Mouse (Mus musculus) kidney, postnatal 0 days (tissue): Measurements from ENCODE around the gene Ccr4. TPM values are rescaled to one million over a fixed set of nuclear protein-coding genes. Genes with fewer than 3 reads are reported as not detected.

ENCODE experiments used
- ATAC-seq: fragments of 200-750 bp; cut with Nextera tagmentation; replicated peaks from 2 replicates; pipeline ENCODE4 v1.8.0; 2017; ENCODE audit warnings: low read depth, moderate number of reproducible peaks, moderate TSS enrichment, moderate library complexity; ENCODE audit not compliant: low FRiP score
- DNase-seq: peaks from one replicate; pipeline ENCODE4 v3.0.0-alpha.2; 2016; ENCODE audit warnings: low spot score
- H3K27ac ChIP-seq: fragments of 300-500 bp; sonication (generic); 2 replicates; pipeline ENCODE4 v1.5.1; 2014; ENCODE audit warnings: mild to moderate bottlenecking
- H3K27me3 ChIP-seq: fragments of 300-500 bp; sonication (generic); 2 replicates; pipeline ENCODE4 v1.6.1; 2014; ENCODE audit warnings: low read length, mixed read lengths; ENCODE audit not compliant: insufficient read depth
- H3K36me3 ChIP-seq: fragments of 300-500 bp; sonication (generic); 2 replicates; pipeline ENCODE4 v1.6.1; 2014; ENCODE audit warnings: low read length, mixed read lengths; ENCODE audit not compliant: insufficient read depth
- H3K4me1 ChIP-seq: fragments of 300-500 bp; sonication (generic); replicated peaks from 2 replicates; pipeline ENCODE4 v1.6.1; 2014; ENCODE audit warnings: antibody characterized with exemption, low read length, mixed read lengths; ENCODE audit not compliant: insufficient read depth
- H3K4me2 ChIP-seq: fragments of 300-500 bp; sonication (generic); 2 replicates; pipeline ENCODE4 v1.6.1; 2014; ENCODE audit warnings: mild to moderate bottlenecking, low read length, moderate library complexity, mixed read lengths
- H3K4me3 ChIP-seq: fragments of 300-500 bp; sonication (generic); replicated peaks from 2 replicates; pipeline ENCODE4 v1.5.1; 2014; ENCODE audit warnings: low read depth, low read length
- H3K9ac ChIP-seq: fragments of 300-500 bp; sonication (generic); 2 replicates; pipeline ENCODE4 v1.6.1; 2014; ENCODE audit warnings: low read depth, low read length
- H3K9me3 ChIP-seq: fragments of 300-500 bp; sonication (generic); replicated peaks from 2 replicates; pipeline ENCODE4 v1.6.1; 2016; ENCODE audit warnings: low read length, inconsistent platforms, mixed read lengths
- CTCF ChIP-seq: IDR thresholded peaks from 2 replicates; pipeline ENCODE4 v1.5.1; 2016; ENCODE audit warnings: antibody characterized with exemption, low read depth, mild to moderate bottlenecking, moderate library complexity
- WGBS: fragments of 180-500 bp; shearing (Covaris S2); extraction: QIAGEN DNeasy Blood & Tissue Kit; methylation state at CpG from one replicate; pipeline ENCODE4 v1.1.7; 2014; 5-methylcytosine and 5-hydroxymethylcytosine counted together
- polyA plus RNA-seq: library from polyadenylated mRNA; unstranded; fragments of >200 nt; fragmentation: Nextera tagmentation; extraction: Ambion mirVana; gene quantifications from 2 replicates; pipeline ENCODE4 v1.2.1, GENCODE M21; 2015

The Ccr4 gene
- polyA plus RNA-seq, 1 experiment from 2014 or later, result 0.84 TPM

DNA sequence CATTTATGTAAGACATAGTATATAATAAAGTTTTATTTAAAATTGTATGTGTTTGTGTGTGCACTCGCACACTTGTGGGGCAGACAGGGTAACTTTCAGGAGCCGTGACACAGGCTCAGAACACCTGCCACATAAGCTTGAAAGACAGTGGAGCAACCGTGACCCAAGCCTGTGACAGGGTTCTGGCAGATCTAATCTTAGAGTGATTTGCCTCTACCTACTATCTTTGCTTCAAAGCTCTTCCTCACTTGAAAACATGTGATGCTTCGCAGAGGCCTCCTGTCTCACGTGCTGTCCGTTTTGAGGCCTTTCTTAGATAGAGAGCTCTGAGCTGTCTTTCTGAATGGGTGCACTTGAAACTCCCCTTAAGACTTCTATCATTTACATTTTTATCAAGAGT is 52.3 kb downstream of the Ccr4 start:
- Histone ChIP-seq H3K4me3 (no peak overlapping the region), H3K36me3 (peaks cover 6% of the 10 kb centered on the region; the same call in 1 of the 2 replicates), H3K4me2 (no peak overlapping the region), H3K9me3 (no peaks in the 10 kb centered on the region), H3K9ac (no peak overlapping the region), H3K4me1 (no peaks in the 10 kb centered on the region), H3K27ac (no peak overlapping the region), H3K27me3 (no peaks in the 10 kb centered on the region)
- no peak for ATAC-seq
- 94% methylated on average over 6 of the region's 6 CpGs for WGBS
- no peak for TF ChIP-seq CTCF
- DNase-seq, result no peak

DNA sequence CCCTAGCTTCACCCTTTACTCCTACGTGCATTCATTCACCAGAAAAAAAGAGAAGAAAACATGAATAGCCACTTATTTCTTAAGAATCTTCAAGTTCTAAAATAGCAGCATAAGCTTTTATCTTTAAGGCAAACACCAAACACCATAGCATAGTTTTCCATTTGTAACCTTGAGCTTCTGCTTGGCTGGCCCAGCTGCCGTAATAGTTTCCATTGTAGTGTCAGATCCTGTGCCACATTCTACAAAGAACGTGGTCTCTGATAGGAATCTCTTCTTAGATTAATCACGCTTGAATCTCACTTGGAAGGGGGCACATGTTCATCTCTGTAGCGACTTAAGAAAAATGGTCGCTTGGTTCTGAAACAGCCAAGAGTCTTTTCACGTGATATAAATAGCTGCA is 53.1 kb downstream of the Ccr4 start:
- Histone ChIP-seq H3K4me2 (no peak overlapping the region), H3K9ac (no peak overlapping the region), H3K4me1 (no peaks in the 10 kb centered on the region), H3K27me3 (no peaks in the 10 kb centered on the region), H3K9me3 (no peaks in the 10 kb centered on the region), H3K27ac (no peak overlapping the region), H3K36me3 (peaks cover 6% of the 10 kb centered on the region; the same call in 1 of the 2 replicates), H3K4me3 (no peak overlapping the region)
- no peak for TF ChIP-seq CTCF
- ATAC-seq (no peak), DNase-seq (no peak)
- WGBS, result 86% methylated on average over 7 of the region's 7 CpGs

DNA sequence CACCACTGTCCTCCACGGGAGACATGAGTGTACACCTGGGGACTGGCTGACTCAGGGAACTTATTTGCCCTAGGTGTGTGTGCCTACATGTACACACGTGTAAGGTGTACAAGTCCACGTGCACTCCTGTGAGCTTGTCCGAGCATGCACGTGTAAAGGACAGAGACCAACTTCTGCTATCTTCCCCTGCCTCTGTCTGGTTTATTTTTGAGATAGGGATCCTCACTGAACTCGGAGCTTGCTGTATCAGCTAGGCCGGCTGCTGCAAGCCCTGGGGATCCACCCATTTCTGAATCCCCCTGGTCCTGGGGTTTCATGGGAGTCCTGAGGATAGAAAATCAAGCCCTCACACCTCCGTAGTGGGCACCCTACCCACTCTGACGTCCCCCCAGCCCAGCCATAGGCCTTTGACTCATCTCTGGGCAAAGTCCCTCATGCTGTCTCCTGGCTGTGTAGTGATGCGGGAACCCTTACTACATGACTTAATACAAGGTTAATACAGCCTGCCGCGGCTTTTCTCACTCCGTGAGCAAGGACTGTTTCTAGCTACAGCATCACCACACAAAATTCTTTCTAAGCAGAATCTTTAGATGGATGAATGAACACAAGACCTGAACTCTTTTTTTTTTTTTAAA is 55.5 kb downstream of the Ccr4 start:
- 80% methylated on average over 13 of the region's 13 CpGs for WGBS
- Histone ChIP-seq H3K9ac (no peak overlapping the region), H3K9me3 (no peaks in the 10 kb centered on the region), H3K4me1 (no peaks in the 10 kb centered on the region), H3K27me3 (no peaks in the 10 kb centered on the region), H3K36me3 (no peaks in the 10 kb centered on the region), H3K4me2 (no peak overlapping the region), H3K27ac (peak overlapping the region; percentile 25), H3K4me3 (no peak overlapping the region)
- DNase-seq, result no peak
- ATAC-seq, result peak; percentile 81; the same call in 1 of the 2 replicates
- no peak for TF ChIP-seq CTCF

DNA sequence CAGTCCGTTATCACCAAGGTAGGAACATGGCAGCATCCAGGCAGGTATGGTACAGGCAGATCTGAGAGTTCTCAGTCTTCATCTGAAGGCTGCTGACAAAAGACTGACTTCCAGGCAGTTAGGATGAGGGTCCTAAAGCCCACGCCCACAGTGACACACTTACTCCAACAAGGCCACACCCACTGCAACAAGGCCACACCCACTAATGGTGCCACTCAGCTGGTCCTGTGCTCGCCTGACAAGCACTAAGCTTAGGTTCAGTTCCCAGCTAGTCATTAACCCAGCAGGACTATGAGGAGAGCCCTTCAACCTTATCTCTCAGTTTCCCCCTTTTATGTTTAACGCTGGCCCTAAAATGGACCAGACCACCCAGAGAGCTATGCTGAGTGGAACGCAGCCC is 56.0 kb downstream of the Ccr4 start:
- H3K9ac ChIP-seq, result no peak overlapping the region
- no peaks in the 10 kb centered on the region for H3K9me3 ChIP-seq
- H3K27me3 ChIP-seq, result no peaks in the 10 kb centered on the region
- 84% methylated on average over 5 of the region's 5 CpGs for WGBS
- no peak for TF ChIP-seq CTCF
- ATAC-seq (0 out of 2 replicates have a peak, but pooled peaks have one; percentile 14), DNase-seq (no peak)
- H3K36me3 ChIP-seq, result 0 out of 2 replicates have a peak, but pooled peaks cover under 1% of the 10 kb centered on the region
- H3K4me2 ChIP-seq, result no peak overlapping the region
- H3K27ac ChIP-seq, result peak overlapping the region; percentile 25
- H3K4me1 ChIP-seq, result no peaks in the 10 kb centered on the region
- H3K4me3 ChIP-seq, result no peak overlapping the region

DNA sequence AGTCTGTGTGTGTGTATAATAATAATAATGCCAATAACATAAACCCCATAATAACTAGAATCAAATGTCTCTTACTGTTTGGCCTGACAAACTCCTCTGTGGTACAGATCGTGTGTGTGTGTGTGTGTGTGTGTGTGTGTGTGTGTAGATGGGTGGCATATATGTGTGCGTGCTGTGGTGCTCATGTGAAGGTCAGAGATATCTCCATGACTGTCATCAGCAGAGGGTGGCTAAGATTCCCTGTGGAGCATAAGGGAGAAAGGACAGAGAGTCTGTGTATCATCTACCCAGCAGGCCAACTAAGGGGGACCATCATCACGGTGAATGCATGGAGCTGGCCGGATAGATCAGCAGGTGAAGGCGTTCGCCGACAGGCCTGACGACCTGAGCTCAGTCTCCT is 57.8 kb downstream of the Ccr4 start:
- H3K9ac ChIP-seq, result no peak overlapping the region
- 93% methylated on average over 8 of the region's 8 CpGs for WGBS
- no peak for DNase-seq
- H3K4me1 ChIP-seq, result no peaks in the 10 kb centered on the region
- no peak for TF ChIP-seq CTCF
- peaks cover 9% of the 10 kb centered on the region; the same call in 1 of the 2 replicates for H3K36me3 ChIP-seq
- no peak overlapping the region for H3K4me2 ChIP-seq
- no peak overlapping the region for H3K4me3 ChIP-seq
- no peak overlapping the region for H3K27ac ChIP-seq
- no peaks in the 10 kb centered on the region for H3K27me3 ChIP-seq
- H3K9me3 ChIP-seq, result no peaks in the 10 kb centered on the region
- ATAC-seq, result no peak

DNA sequence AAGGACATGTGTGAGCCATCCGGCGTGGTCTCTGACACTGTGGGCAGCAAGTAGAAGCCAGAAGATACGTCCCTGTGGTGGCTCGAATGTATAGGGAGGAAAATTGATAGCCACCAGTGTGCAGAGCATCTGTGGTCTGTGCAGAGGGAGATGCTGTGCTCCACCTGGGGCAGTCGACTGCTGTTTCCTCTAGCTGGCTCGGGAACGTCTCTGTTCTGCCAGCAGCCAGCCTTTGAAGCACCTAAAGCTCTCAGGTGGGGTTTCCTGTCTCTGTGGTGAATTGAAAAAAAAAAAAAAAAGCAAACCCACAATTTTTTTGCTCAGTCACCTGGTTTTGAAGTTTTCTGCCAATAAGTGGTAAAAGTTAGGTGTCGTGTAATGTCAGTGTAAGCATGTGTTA is 61.4 kb downstream of the Ccr4 start:
- Histone ChIP-seq H3K9me3 (no peaks in the 10 kb centered on the region), H3K4me1 (no peaks in the 10 kb centered on the region), H3K27ac (no peak overlapping the region), H3K4me3 (no peak overlapping the region), H3K4me2 (no peak overlapping the region), H3K36me3 (peaks cover 9% of the 10 kb centered on the region; the same call in 1 of the 2 replicates), H3K27me3 (no peaks in the 10 kb centered on the region), H3K9ac (no peak overlapping the region)
- ATAC-seq (no peak), DNase-seq (no peak)
- TF ChIP-seq CTCF, result no peak
- WGBS, result 87% methylated on average over 8 of the region's 8 CpGs

DNA sequence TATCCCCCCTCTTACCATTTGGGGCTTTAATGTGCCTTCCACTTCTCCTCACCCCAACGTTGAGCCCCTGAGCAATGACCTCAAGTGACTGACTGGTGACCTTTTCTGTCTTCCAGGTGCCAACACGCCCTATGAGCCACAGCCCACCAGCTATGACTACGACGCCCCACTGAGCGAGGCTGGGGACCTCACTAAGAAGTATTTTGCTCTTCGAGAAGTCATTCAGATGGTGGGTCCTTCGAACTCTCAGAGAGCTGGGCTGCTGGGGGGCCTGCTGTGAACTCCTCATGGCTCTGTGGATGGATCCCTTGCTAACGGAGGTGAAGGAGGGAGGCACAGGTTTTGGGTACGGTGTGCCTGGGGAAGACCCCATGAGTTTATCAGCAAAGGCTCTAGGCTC is 61.8 kb downstream of the Ccr4 start:
- no peak overlapping the region for H3K4me3 ChIP-seq
- DNase-seq, result no peak
- no peak overlapping the region for H3K4me2 ChIP-seq
- no peak overlapping the region for H3K27ac ChIP-seq
- H3K27me3 ChIP-seq, result no peaks in the 10 kb centered on the region
- no peak overlapping the region for H3K9ac ChIP-seq
- no peaks in the 10 kb centered on the region for H3K9me3 ChIP-seq
- H3K4me1 ChIP-seq, result no peaks in the 10 kb centered on the region
- no peak for TF ChIP-seq CTCF
- WGBS, result 79% methylated on average over 9 of the region's 9 CpGs
- H3K36me3 ChIP-seq, result peaks cover 9% of the 10 kb centered on the region; the same call in 1 of the 2 replicates
- no peak for ATAC-seq
